ENCODE assay signal across 11 mouse cellular contexts in genomic region chr9:62374276-62374675, GRCm38 (mm10). TPM values are rescaled to one million over a fixed set of nuclear protein-coding genes. Genes with fewer than 3 reads are reported as not detected.
DNase-seq lines count a peak whose midpoint lies in the region; ATAC-seq lines count a peak whose summit lies in the region.
"Had no signal": no experiment of that assay in that cellular context is flagged by ENCODE, and none has a peak within 500 bp of the region (broad histone marks: within the 10 kb centered on the region; RNA-seq: fewer than 3 reads in every experiment).

No protein-coding gene starts in this region.

- WGBS in heart, embryonic 14.5 days, result 67% methylated on average over 3 of the region's 3 CpGs
- 65% methylated on average over 3 of the region's 3 CpGs for WGBS in intestine, embryonic 14.5 days
- WGBS in forebrain, embryonic 11.5 days, result 86% methylated on average over 3 of the region's 3 CpGs

- DNase-seq in heart, postnatal 4 days, result no peak
- DNase-seq in 416B (ENCODE audit: low read depth), result peak; percentile 60
- no peak for DNase-seq in intestine, embryonic 14.5 days (ENCODE audit: low spot score)
- DNase-seq in lung, postnatal 25 days (ENCODE audit: low spot score), result peak; percentile 63
- no peak for DNase-seq in forebrain, embryonic 11.5 days (ENCODE audit: low spot score)
- no peak for DNase-seq in thymus, adult 18-20 months
- DNase-seq in urinary bladder, postnatal 4 days (ENCODE audit: low spot score in 2 of 2), result no peak

- no peak overlapping the region for H3K4me3 ChIP-seq in heart, embryonic 14.5 days (ENCODE audit: control insufficient read depth in 1 of 2, insufficient read depth in 1 of 2, low read depth in 1 of 2, low read length in 2 of 2)
- H3K4me3 ChIP-seq in intestine, embryonic 14.5 days (ENCODE audit: low read depth, low read length), result no peak overlapping the region
- no peak overlapping the region for H3K4me3 ChIP-seq in forebrain, embryonic 11.5 days (ENCODE audit: low read depth, low read length)
- H3K4me3 ChIP-seq: embryonic facial prominence, embryonic 13.5 days; midbrain, embryonic 13.5 days had no signal

- H3K27ac ChIP-seq in heart, embryonic 14.5 days (replicated peaks in 1 of 2; ENCODE audit: control insufficient read depth in 1 of 2, insufficient read depth in 1 of 2, low read depth in 2 of 2, low read length in 2 of 2), result peak overlapping the region; percentile 11 to 33; a peak in 1 of 4 replicates
- no peak overlapping the region; the same call in 1 of the 2 replicates for H3K27ac ChIP-seq in intestine, embryonic 14.5 days (ENCODE audit: low read depth)
- H3K27ac ChIP-seq in forebrain, embryonic 11.5 days (ENCODE audit: low read depth, low read length), result no peak overlapping the region
- H3K27ac ChIP-seq: embryonic facial prominence, embryonic 13.5 days; kidney, postnatal 0 days; midbrain, embryonic 13.5 days had no signal

- H3K4me1 ChIP-seq in heart, embryonic 14.5 days (ENCODE audit: control insufficient read depth in 2 of 2, insufficient read depth in 2 of 2, low read length in 2 of 2), result peaks cover 13 to 22% of the 10 kb centered on the region in 2 experiments; a peak in 3 of 4 replicates
- peaks cover 23% of the 10 kb centered on the region for H3K4me1 ChIP-seq in intestine, embryonic 14.5 days (replicated peaks; ENCODE audit: control insufficient read depth, insufficient read depth, low read length)
- no peaks in the 10 kb centered on the region for H3K4me1 ChIP-seq in forebrain, embryonic 11.5 days (replicated peaks; ENCODE audit: control insufficient read depth, insufficient read depth, low read length)

- H3K4me2 ChIP-seq in heart, embryonic 14.5 days (ENCODE audit: low read length), result no peak overlapping the region
- no peak overlapping the region for H3K4me2 ChIP-seq in intestine, embryonic 14.5 days (ENCODE audit: low read length)
- H3K4me2 ChIP-seq in forebrain, embryonic 11.5 days (ENCODE audit: low read depth, low read length, severe bottlenecking), result no peak overlapping the region
- H3K4me2 ChIP-seq: embryonic facial prominence, embryonic 13.5 days; midbrain, embryonic 13.5 days had no signal

- peaks cover 76% of the 10 kb centered on the region for H3K36me3 ChIP-seq in heart, embryonic 14.5 days (ENCODE audit: control insufficient read depth, insufficient read depth, low read length)
- peaks cover 67% of the 10 kb centered on the region for H3K36me3 ChIP-seq in intestine, embryonic 14.5 days (ENCODE audit: control insufficient read depth, insufficient read depth, low read length)
- H3K36me3 ChIP-seq in forebrain, embryonic 11.5 days (ENCODE audit: control insufficient read depth, insufficient read depth, low read length), result peaks cover 6% of the 10 kb centered on the region; the same call in 1 of the 2 replicates

- no peak overlapping the region for H3K9ac ChIP-seq in heart, embryonic 14.5 days (ENCODE audit: low read length)
- no peak overlapping the region for H3K9ac ChIP-seq in intestine, embryonic 14.5 days (ENCODE audit: low read length)
- H3K9ac ChIP-seq in forebrain, embryonic 11.5 days (ENCODE audit: low read length), result no peak overlapping the region
- H3K9ac ChIP-seq: embryonic facial prominence, embryonic 13.5 days; midbrain, embryonic 13.5 days had no signal

- no peaks in the 10 kb centered on the region for H3K9me3 ChIP-seq in heart, embryonic 14.5 days (ENCODE audit: control insufficient read depth, low read length)
- no peaks in the 10 kb centered on the region for H3K9me3 ChIP-seq in intestine, embryonic 14.5 days (ENCODE audit: control insufficient read depth, low read length)
- H3K9me3 ChIP-seq in forebrain, embryonic 11.5 days (ENCODE audit: control insufficient read depth, low read length), result no peaks in the 10 kb centered on the region
- H3K9me3 ChIP-seq: embryonic facial prominence, embryonic 13.5 days; midbrain, embryonic 13.5 days had no signal

- no peaks in the 10 kb centered on the region for H3K27me3 ChIP-seq in heart, embryonic 14.5 days (ENCODE audit: control insufficient read depth, insufficient read depth, low read length)
- no peaks in the 10 kb centered on the region for H3K27me3 ChIP-seq in intestine, embryonic 14.5 days (replicated peaks; ENCODE audit: control insufficient read depth, insufficient read depth, low read length)
- no peaks in the 10 kb centered on the region for H3K27me3 ChIP-seq in forebrain, embryonic 11.5 days (ENCODE audit: control insufficient read depth, insufficient read depth, low read length)
- H3K27me3 ChIP-seq: embryonic facial prominence, embryonic 13.5 days; midbrain, embryonic 13.5 days had no signal

- no peak for ATAC-seq in heart, embryonic 14.5 days (ENCODE audit: insufficient number of reproducible peaks, insufficient read depth, low FRiP score, low read depth)
- ATAC-seq in intestine, embryonic 14.5 days (replicated peaks; ENCODE audit: low FRiP score, low TSS enrichment, low read depth), result peak; percentile 64
- no peak for ATAC-seq in forebrain, embryonic 11.5 days (replicated peaks; ENCODE audit: low FRiP score)
- ATAC-seq: midbrain, embryonic 13.5 days had no signal

RNA-seq across cellular contexts. Expression of gene Anp32a, which starts 33.2 kb away (rescaled TPM):
- polyA plus RNA-seq in heart, embryonic 14.5 days (2014; fragmentation: Nextera tagmentation; extraction: Ambion mirVana), result 92.8 and 109 TPM in 2 replicates
- total RNA-seq in heart, postnatal 4 days (2021), result 100 to 1,000 TPM; 255 to 279 TPM
- polyA plus RNA-seq in intestine, embryonic 14.5 days (2014; fragmentation: Nextera tagmentation; extraction: Ambion mirVana), result 99.8 and 103 TPM in 2 replicates
- 145 and 184 TPM in 2 replicates for polyA plus RNA-seq in forebrain, embryonic 11.5 days (2014; fragmentation: Nextera tagmentation; extraction: Ambion mirVana)

Comparison
In these comparisons a context has a peak if more than half of its experiments do, and no peak if none do; other contexts are left out.
1. H3K27ac ChIP-seq: peak in heart, embryonic 14.5 days (2 of 2); none in intestine, embryonic 14.5 days (single experiment) and forebrain, embryonic 11.5 days (single experiment).
2. DNase-seq: peak in 416B (single experiment) and lung, postnatal 25 days (single experiment); none in heart, postnatal 4 days (single experiment), intestine, embryonic 14.5 days (single experiment), forebrain, embryonic 11.5 days (single experiment), thymus, adult 18-20 months (0 of 2) and urinary bladder, postnatal 4 days (0 of 2).